Mouse (Mus musculus) gastrocnemius, postnatal 25 days (tissue): ENCODE measurements around the gene St3gal4. TPM values are rescaled to one million over a fixed set of nuclear protein-coding genes. Genes with fewer than 3 reads are reported as not detected.

Experiments used
- DNase-seq: peaks from one replicate; pipeline ENCODE4 v3.0.0; 2022
- total RNA-seq, 2 experiments: library from RNA; stranded (reverse); gene quantifications; 1 replicate in 1 of 2; 2 replicates in 1 of 2; pipeline ENCODE4 v1.2.3; 2021

St3gal4 gene
- total RNA-seq, 2 experiments from 2014 or later, result 4.4 to 5.3 TPM

- DNase-seq, result no peak
Measured at GRCm38 (mm10) chr9:35048449-35048848, 70.6 kb downstream of the St3gal4 start.

- peak; percentile 92 for DNase-seq
Measured at GRCm38 (mm10) chr9:35045756-35046155, 73.3 kb downstream of the St3gal4 start.

GRCm38 (mm10) chr9:35045031-35045531, 74.0 kb downstream of the St3gal4 start:
- peak; percentile 41 for DNase-seq

GRCm38 (mm10) chr9:35044458-35044857, 74.6 kb downstream of the St3gal4 start:
- no peak for DNase-seq

GRCm38 (mm10) chr9:35043619-35044018, 75.4 kb downstream of the St3gal4 start:
- peak; percentile 4 for DNase-seq

- peak; percentile 32 for DNase-seq
Measured at GRCm38 (mm10) chr9:35041493-35041892, 77.6 kb downstream of the St3gal4 start.

GRCm38 (mm10) chr9:35039846-35040245, 79.2 kb downstream of the St3gal4 start:
- no peak for DNase-seq

- DNase-seq, result no peak
Measured at GRCm38 (mm10) chr9:35038922-35039586, 80.0 kb downstream of the St3gal4 start.

- no peak for DNase-seq
Measured at GRCm38 (mm10) chr9:35035074-35035473, 84.0 kb downstream of the St3gal4 start.

GRCm38 (mm10) chr9:35032457-35032856, 86.6 kb downstream of the St3gal4 start:
- DNase-seq, result no peak

- no peak for DNase-seq
Measured at GRCm38 (mm10) chr9:35030823-35031222, 88.2 kb downstream of the St3gal4 start.

- no peak for DNase-seq
Measured at GRCm38 (mm10) chr9:35027382-35027997, 91.6 kb downstream of the St3gal4 start.

GRCm38 (mm10) chr9:35026897-35027311, 92.2 kb downstream of the St3gal4 start:
- no peak for DNase-seq

GRCm38 (mm10) chr9:35026311-35026710, 92.8 kb downstream of the St3gal4 start:
- DNase-seq, result no peak

- no peak for DNase-seq
Measured at GRCm38 (mm10) chr9:35024591-35025496, 94.2 kb downstream of the St3gal4 start.

GRCm38 (mm10) chr9:35021744-35022143, 97.3 kb downstream of the St3gal4 start:
- no peak for DNase-seq

GRCm38 (mm10) chr9:35020015-35020653, 98.9 kb downstream of the St3gal4 start:
- no peak for DNase-seq

GRCm38 (mm10) chr9:35019372-35019771, 99.7 kb downstream of the St3gal4 start:
- DNase-seq, result no peak

- DNase-seq, result no peak
Measured at GRCm38 (mm10) chr9:35018056-35018455, 101.0 kb downstream of the St3gal4 start.

- no peak for DNase-seq
Measured at GRCm38 (mm10) chr9:35017563-35017962, 101.5 kb downstream of the St3gal4 start.

GRCm38 (mm10) chr9:35016762-35017161, 102.3 kb downstream of the St3gal4 start:
- no peak for DNase-seq

GRCm38 (mm10) chr9:35007697-35008341, 111.2 kb downstream of the St3gal4 start:
- no peak for DNase-seq
